Mouse (Mus musculus) kidney, embryonic 14.5 days (tissue): ENCODE data around the gene Psmc3. TPM values are rescaled to one million over a fixed set of nuclear protein-coding genes. Genes with fewer than 3 reads are reported as not detected.

Source experiments
- ATAC-seq: fragments of 200-750 bp; cut with Nextera tagmentation; 2 replicates; pipeline ENCODE4 v1.8.0; 2017; ENCODE audit warnings: moderate number of reproducible peaks, mild to moderate bottlenecking, moderate TSS enrichment, moderate library complexity; ENCODE audit not compliant: low FRiP score, low TSS enrichment
- H3K27ac ChIP-seq: fragments of 300-500 bp; sonication (generic); 2 replicates; pipeline ENCODE4 v1.5.1; 2014; ENCODE audit warnings: low read depth, mild to moderate bottlenecking, low read length, moderate library complexity, mixed read lengths
- H3K27me3 ChIP-seq: fragments of 300-500 bp; sonication (generic); 2 replicates; pipeline ENCODE4 v1.6.1; 2014; ENCODE audit warnings: mild to moderate bottlenecking, low read length; ENCODE audit not compliant: control insufficient read depth, insufficient read depth
- H3K36me3 ChIP-seq: fragments of 300-500 bp; sonication (generic); 2 replicates; pipeline ENCODE4 v1.6.1; 2014; ENCODE audit warnings: low read length, mixed read lengths; ENCODE audit not compliant: control insufficient read depth, insufficient read depth
- H3K4me1 ChIP-seq: fragments of 300-500 bp; sonication (generic); 2 replicates; pipeline ENCODE4 v1.6.1; 2014; ENCODE audit warnings: low read length, mixed read lengths; ENCODE audit not compliant: control insufficient read depth, insufficient read depth
- H3K4me2 ChIP-seq: fragments of 300-500 bp; sonication (generic); replicated peaks from 2 replicates; pipeline ENCODE4 v1.6.1; 2014; ENCODE audit warnings: low read depth, mild to moderate bottlenecking, low read length
- H3K4me3 ChIP-seq: fragments of 300-500 bp; sonication (generic); 2 replicates; pipeline ENCODE4 v1.5.1; 2014; ENCODE audit warnings: mild to moderate bottlenecking, low read length
- H3K9ac ChIP-seq: fragments of 300-500 bp; sonication (generic); 2 replicates; pipeline ENCODE4 v1.6.1; 2014; ENCODE audit warnings: low read depth, mild to moderate bottlenecking, low read length, moderate library complexity
- H3K9me3 ChIP-seq: fragments of 300-500 bp; sonication (generic); 2 replicates; pipeline ENCODE4 v1.6.1; 2016; ENCODE audit warnings: low read length; ENCODE audit not compliant: control insufficient read depth
- WGBS: fragments of 180-500 bp; shearing (Covaris S2); extraction: QIAGEN DNeasy Blood & Tissue Kit; methylation state at CpG from one replicate; pipeline ENCODE4 v1.1.7; 2014; 5-methylcytosine and 5-hydroxymethylcytosine counted together
- polyA plus RNA-seq: library from polyadenylated mRNA; unstranded; fragments of >200 nt; fragmentation: Nextera tagmentation; extraction: Ambion mirVana; gene quantifications from 2 replicates; pipeline ENCODE4 v1.2.1, GENCODE M21; 2014

Gene Psmc3
- polyA plus RNA-seq, 1 experiment from 2014 or later, result 356 TPM

DNA sequence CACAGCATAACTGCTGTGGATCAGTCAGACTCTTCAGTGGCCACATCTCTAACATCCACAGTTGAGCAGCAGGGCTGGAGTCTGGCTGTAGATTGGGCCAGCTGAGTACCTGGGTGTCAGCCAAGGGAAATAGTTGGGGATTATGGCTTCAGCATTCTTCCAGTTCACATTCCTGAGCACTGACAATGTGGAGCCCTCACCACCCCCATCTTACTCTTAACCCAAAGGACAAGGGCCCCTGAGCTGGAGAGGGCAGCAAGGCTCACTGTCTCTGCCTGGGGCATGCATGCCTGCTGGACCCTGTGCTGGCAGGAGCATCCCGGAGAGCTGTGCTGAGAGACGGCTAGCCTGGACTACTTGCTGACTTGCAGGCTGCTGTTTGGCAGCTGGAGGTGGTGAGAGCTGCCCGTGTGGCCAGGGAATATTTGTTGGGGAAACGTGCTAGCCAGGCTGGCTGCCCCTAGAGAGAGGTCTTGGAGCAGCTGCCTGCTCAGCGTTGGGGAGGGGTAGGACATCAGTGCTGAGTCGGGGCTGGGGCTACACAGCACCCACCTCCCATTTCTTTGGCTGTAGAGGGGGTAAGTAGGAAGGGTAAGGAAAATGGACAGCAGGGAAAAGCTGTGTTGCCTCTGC lies 8.2 kb downstream of the Psmc3 start:
- Histone ChIP-seq H3K27me3 (no peaks in the 10 kb centered on the region), H3K4me3 (no peak overlapping the region), H3K36me3 (peaks cover 74% of the 10 kb centered on the region), H3K4me2 (no peak overlapping the region), H3K4me1 (no peaks in the 10 kb centered on the region), H3K27ac (no peak overlapping the region), H3K9me3 (no peaks in the 10 kb centered on the region), H3K9ac (0 out of 2 replicates have a peak overlapping the region, but pooled peaks have one; percentile 12)
- no peak for ATAC-seq
- WGBS, result 85% methylated on average over 6 of the region's 6 CpGs

DNA sequence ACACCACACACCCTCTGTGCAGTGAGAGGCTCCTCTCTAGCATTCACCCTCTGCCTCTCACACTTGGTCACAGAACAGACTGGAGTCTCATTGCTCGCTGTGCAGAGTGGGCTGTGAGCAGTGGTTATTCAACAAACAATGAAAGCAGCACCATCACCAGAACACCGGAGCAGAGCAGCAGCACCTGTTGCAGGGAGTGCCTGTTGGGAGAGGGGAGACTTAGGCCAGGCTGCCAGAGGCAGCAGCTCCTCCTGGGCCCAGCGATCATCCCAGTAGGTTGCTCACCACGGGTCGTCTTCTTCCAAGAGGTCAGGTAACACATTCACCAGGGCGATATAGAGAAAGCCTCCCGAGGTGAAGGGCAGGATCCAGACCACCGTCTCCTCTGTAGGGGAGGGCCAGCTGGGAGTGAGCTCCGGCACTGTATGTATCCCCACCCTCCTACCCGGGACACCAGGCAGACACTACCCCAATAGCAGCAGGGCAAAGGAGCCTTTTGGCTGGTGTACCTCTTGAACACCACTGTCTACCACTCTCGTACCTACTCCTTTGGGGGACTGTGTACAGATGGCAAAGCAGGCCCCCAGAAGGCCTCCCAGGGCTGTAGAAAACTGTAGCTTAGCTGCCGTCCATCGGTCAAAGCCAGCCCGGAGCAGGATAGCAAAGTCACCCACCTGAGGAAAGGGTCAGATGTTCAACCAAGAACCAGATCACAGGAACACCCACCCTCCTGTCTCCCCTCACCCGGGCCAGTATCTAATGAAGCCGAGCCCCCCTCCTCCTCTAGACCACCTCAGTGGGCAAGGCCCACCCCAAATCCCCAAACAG lies 9.2 kb downstream of the Psmc3 start:
- no peak overlapping the region for H3K27ac ChIP-seq

DNA sequence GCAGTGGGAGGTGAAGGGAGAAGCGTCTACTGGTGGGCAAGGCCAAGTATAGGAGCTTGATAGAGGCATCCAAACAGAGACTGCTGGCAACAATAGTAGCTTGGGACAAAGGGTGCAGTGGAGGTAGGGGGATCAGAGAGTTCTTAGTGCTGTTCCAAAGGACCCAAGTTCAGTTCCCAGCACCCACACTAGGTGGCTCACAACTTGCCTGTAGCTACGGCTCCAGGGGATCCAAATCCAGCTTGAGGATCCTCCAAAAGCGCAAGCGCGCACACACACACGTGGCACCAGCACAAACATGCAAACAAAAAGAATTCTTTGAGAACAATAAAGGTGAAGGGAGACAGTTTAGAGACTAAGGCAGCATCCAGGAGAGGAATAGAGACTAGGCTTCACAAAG lies 10.4 kb downstream of the Psmc3 start:
- 91% methylated on average over 6 of the region's 6 CpGs for WGBS
- H3K36me3 ChIP-seq, result peaks cover 55% of the 10 kb centered on the region
- no peak overlapping the region for H3K4me3 ChIP-seq
- no peak for ATAC-seq
- H3K27ac ChIP-seq, result no peak overlapping the region
- no peaks in the 10 kb centered on the region for H3K27me3 ChIP-seq
- no peak overlapping the region for H3K9ac ChIP-seq
- H3K4me1 ChIP-seq, result peaks cover 7% of the 10 kb centered on the region; the same call in 1 of the 2 replicates
- H3K9me3 ChIP-seq, result no peaks in the 10 kb centered on the region
- no peak overlapping the region for H3K4me2 ChIP-seq

More for the DNA sequence above, 9.2 kb downstream of the Psmc3 start:
- no peaks in the 10 kb centered on the region for H3K9me3 ChIP-seq
- H3K4me2 ChIP-seq, result no peak overlapping the region
- H3K36me3 ChIP-seq, result peaks cover 67% of the 10 kb centered on the region
- 89% methylated on average over 16 of the region's 16 CpGs for WGBS
- H3K4me3 ChIP-seq, result no peak overlapping the region
- ATAC-seq, result no peak
- no peaks in the 10 kb centered on the region for H3K4me1 ChIP-seq
- H3K9ac ChIP-seq, result no peak overlapping the region
- H3K27me3 ChIP-seq, result no peaks in the 10 kb centered on the region

DNA sequence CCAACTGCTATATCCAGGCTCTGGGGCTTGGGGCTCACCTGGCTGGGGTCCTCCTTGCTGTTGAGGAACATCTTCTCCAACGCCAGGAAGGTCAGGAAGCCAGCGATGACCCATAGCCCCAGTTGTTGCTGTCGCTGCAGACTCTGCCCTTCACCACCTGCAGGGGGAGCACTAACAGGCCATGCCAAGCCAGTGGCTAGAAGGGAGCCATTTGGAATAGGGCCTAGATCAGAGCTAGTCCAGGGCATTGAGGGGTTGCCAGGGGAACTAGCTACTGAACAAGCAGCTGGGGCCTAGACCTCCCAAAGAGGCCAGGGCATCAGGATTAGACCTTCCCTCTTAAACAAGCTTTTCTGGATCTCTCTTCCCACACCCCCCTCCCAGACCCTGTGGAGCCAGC lies 11.7 kb downstream of the Psmc3 start:
- Histone ChIP-seq H3K9ac (no peak overlapping the region; the same call in 1 of the 2 replicates), H3K4me3 (no peak overlapping the region), H3K27ac (no peak overlapping the region), H3K9me3 (no peaks in the 10 kb centered on the region), H3K27me3 (no peaks in the 10 kb centered on the region), H3K36me3 (peaks cover 42% of the 10 kb centered on the region), H3K4me1 (peaks cover 7% of the 10 kb centered on the region; the same call in 1 of the 2 replicates), H3K4me2 (no peak overlapping the region)
- WGBS, result 57% methylated on average over 3 of the region's 3 CpGs
- no peak for ATAC-seq

DNA sequence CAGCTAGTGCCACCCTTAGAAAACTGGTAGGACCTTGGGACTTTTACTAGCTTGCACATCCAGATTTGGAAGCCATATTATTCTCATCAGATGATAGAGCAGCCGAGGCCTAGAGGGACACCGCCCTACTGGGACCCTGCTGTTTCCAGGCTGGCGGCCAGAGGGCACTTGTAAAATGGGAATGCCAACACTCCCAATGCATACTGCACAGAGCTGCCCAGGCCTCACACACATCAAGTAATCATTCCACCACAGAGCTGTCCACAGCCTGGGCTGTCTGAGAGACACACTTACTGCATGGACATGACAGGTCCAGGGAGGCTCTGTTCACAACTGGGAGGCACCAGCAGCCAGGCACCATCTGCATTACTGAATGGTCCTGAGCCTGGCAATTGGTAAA lies 12.6 kb downstream of the Psmc3 start:
- 88% methylated on average over 3 of the region's 3 CpGs for WGBS
- H3K9ac ChIP-seq, result no peak overlapping the region
- H3K9me3 ChIP-seq, result no peaks in the 10 kb centered on the region
- H3K36me3 ChIP-seq, result peaks cover 38% of the 10 kb centered on the region
- H3K27ac ChIP-seq, result no peak overlapping the region
- no peak for ATAC-seq
- no peak overlapping the region for H3K4me3 ChIP-seq
- H3K27me3 ChIP-seq, result no peaks in the 10 kb centered on the region
- H3K4me1 ChIP-seq, result peaks cover 7% of the 10 kb centered on the region; the same call in 1 of the 2 replicates
- H3K4me2 ChIP-seq, result no peak overlapping the region

DNA sequence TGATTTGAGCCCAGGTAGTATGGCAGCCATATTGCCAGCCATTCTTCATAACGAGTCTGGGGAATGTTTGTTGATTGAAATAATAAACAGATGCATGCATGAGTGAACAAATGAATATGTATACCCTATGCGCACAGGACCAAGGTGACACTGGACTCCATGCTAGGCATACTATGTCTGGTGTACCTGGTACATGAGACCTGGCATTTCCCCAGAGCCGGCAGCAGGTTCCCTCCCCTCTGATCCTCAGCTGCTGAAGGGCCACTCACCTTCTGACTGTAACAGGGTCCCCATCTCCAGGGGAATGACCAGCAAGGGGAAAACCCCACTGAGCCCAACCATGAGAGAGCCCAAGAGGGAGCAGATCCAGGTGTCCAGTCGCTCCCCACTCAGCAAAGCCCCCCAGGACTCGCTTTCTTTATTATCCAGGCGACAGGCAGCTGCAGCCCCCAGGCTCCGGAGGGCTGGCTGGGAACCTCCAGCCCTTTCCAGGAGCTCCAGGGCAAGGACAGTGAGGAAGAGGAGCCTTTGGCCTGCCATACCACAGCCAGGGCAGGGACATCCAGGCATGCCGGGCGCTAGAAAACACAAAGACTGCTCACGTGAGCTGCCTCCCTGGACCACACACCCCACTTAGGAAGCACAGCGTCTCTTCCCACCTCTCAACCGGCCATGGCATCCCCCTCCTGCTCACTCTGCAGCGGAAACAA lies 14.5 kb downstream of the Psmc3 start:
- Histone ChIP-seq H3K9ac (no peak overlapping the region), H3K4me3 (peak overlapping the region; percentile 67; the same call in 1 of the 2 replicates), H3K9me3 (no peaks in the 10 kb centered on the region), H3K4me2 (peak overlapping the region; percentile 72), H3K36me3 (peaks cover 20% of the 10 kb centered on the region), H3K27ac (no peak overlapping the region), H3K4me1 (peaks cover 7% of the 10 kb centered on the region; the same call in 1 of the 2 replicates), H3K27me3 (no peaks in the 10 kb centered on the region)
- 53% methylated on average over 13 of the region's 13 CpGs for WGBS
- ATAC-seq, result no peak

DNA sequence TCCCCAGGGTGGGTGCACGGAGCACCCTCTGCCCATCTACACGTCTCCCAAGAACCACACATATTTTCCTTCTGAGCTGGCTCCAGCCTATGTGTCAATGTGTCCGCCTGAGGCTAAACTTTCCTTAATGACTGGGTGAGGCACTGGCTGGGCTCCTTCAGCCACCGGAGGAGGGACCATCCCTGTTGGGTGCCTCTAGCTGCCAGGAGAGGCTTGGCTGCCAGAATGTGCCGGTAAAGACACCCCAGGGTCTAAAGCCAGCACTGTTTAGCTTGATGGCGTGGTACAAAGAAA lies 15.0 kb downstream of the Psmc3 start:
- Histone ChIP-seq H3K4me1 (peaks cover 7% of the 10 kb centered on the region; the same call in 1 of the 2 replicates), H3K36me3 (peaks cover 15% of the 10 kb centered on the region; the same call in 1 of the 2 replicates), H3K4me3 (peak overlapping the region; percentile 67; the same call in 1 of the 2 replicates), H3K9ac (no peak overlapping the region), H3K27ac (no peak overlapping the region), H3K9me3 (no peaks in the 10 kb centered on the region), H3K27me3 (no peaks in the 10 kb centered on the region), H3K4me2 (peak overlapping the region; percentile 72)
- 45% methylated on average over 6 of the region's 6 CpGs for WGBS
- no peak for ATAC-seq

DNA sequence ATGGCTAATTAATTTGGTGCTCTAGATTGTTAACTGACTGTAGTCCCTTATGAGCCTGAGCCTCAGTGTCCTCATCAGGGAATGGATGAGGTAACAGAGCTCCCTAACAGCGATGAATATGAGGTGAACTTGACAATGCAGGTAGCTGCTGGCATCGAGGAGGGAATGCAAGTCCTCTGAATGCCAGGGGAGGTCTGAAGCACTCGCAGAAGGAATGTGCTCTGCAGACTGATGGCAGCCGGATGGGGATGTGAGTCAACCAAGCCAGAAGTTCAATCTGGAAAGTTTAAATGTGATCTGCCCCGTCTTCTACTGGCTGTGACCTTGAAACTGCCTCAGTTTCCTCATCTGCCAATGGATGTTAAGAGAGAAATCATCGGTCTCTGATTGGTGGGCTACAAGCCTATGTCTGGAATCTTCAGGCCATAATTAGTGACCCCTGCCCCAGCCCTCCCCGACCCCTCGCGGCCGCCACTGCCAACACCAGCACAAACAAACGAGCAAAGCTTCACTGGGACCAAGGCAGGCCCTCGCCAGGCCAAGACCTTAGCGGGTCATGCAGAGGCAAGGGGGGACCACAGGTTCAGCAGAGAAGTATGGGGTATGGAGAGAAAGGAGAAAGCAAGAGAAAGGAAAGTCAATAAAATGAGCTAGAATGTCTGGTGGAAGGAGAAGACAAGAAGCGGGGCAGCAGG lies 15.6 kb downstream of the Psmc3 start:
- peaks cover 7% of the 10 kb centered on the region; the same call in 1 of the 2 replicates for H3K4me1 ChIP-seq
- WGBS, result 6% methylated on average over 14 of the region's 14 CpGs
- peaks cover 8% of the 10 kb centered on the region; the same call in 1 of the 2 replicates for H3K36me3 ChIP-seq
- no peaks in the 10 kb centered on the region for H3K9me3 ChIP-seq
- peak overlapping the region; percentile 69 for H3K9ac ChIP-seq
- H3K4me3 ChIP-seq, result peak overlapping the region; percentile 67
- H3K27me3 ChIP-seq, result no peaks in the 10 kb centered on the region
- H3K4me2 ChIP-seq, result peak overlapping the region; percentile 72
- H3K27ac ChIP-seq, result peak overlapping the region; percentile 79
- peak; percentile 5; the same call in 1 of the 2 replicates for ATAC-seq
